Mouse (Mus musculus) bone marrow macrophage, adult 2 months (primary cell): ENCODE measurements around the gene Lad1.

Experiments used
- CTCF ChIP-seq: IDR thresholded peaks from 2 replicates; pipeline ENCODE4 v1.5.1; 2012; ENCODE audit warnings: low read depth, mild to moderate bottlenecking, low read length, moderate library complexity
- POLR2A ChIP-seq: IDR thresholded peaks from 2 replicates; pipeline ENCODE4 v1.6.1; 2012; ENCODE audit warnings: mild to moderate bottlenecking, low read depth, low read length, borderline replicate concordance

- TF ChIP-seq POLR2A: no peak
- no peak for TF ChIP-seq CTCF
Measured at GRCm38 (mm10) chr1:135771573-135771970, 46.8 kb upstream of the Lad1 start.
